Mouse (Mus musculus) midbrain, embryonic 14.5 days (tissue): ENCODE measurements at regions not wholly inside any gene's neighbourhood (a gene's known extent, or its start where the extent isn't known, plus 50 kb on each side); places are given as distances from the start of the nearest gene placed in this dataset.
"Not testable (repeated sequence)": the region's sequence is repeated elsewhere in the genome, so short reads cannot be mapped to it uniquely, and the experiment has no call there.

Experiments
- ATAC-seq: fragments of 200-750 bp; cut with Nextera tagmentation; 2 replicates; pipeline ENCODE4 v1.8.0; 2017; ENCODE audit warnings: moderate number of reproducible peaks, moderate library complexity; ENCODE audit not compliant: low FRiP score, low TSS enrichment
- DNase-seq: peaks from one replicate; pipeline ENCODE4 v3.0.0-alpha.2; 2015
- H3K27ac ChIP-seq: fragments of 300-500 bp; sonication (generic); replicated peaks from 2 replicates; pipeline ENCODE4 v1.5.1; 2014; ENCODE audit warnings: mild to moderate bottlenecking, low read depth, low read length, moderate library complexity
- H3K27me3 ChIP-seq: fragments of 300-500 bp; sonication (generic); 2 replicates; pipeline ENCODE4 v1.6.1; 2014; ENCODE audit warnings: low read length, control low read depth, mixed read lengths; ENCODE audit not compliant: control insufficient read depth, insufficient read depth
- H3K36me3 ChIP-seq: fragments of 300-500 bp; sonication (generic); 2 replicates; pipeline ENCODE4 v1.6.1; 2014; ENCODE audit warnings: low read length, control low read depth; ENCODE audit not compliant: control insufficient read depth, insufficient read depth
- H3K4me1 ChIP-seq: fragments of 300-500 bp; sonication (generic); 2 replicates; pipeline ENCODE4 v1.6.1; 2014; ENCODE audit warnings: mild to moderate bottlenecking, antibody characterized with exemption, low read length, control low read depth; ENCODE audit not compliant: control insufficient read depth, insufficient read depth
- H3K4me2 ChIP-seq: fragments of 300-500 bp; sonication (generic); 2 replicates; pipeline ENCODE4 v1.6.1; 2014; ENCODE audit warnings: mild to moderate bottlenecking, low read length, moderate library complexity
- H3K4me3 ChIP-seq: fragments of 300-500 bp; sonication (generic); replicated peaks from 2 replicates; pipeline ENCODE4 v1.5.1; 2014; ENCODE audit warnings: low read depth, low read length
- H3K9ac ChIP-seq: fragments of 300-500 bp; sonication (generic); replicated peaks from 2 replicates; pipeline ENCODE4 v1.6.1; 2014; ENCODE audit warnings: mild to moderate bottlenecking, low read length, moderate library complexity
- H3K9me3 ChIP-seq: fragments of 300-500 bp; sonication (generic); 2 replicates; pipeline ENCODE4 v1.6.1; 2016; ENCODE audit warnings: low read length, control low read depth, mixed read lengths; ENCODE audit not compliant: control insufficient read depth
- WGBS: fragments of 180-500 bp; shearing (Covaris S2); extraction: QIAGEN DNeasy Blood & Tissue Kit; methylation state at CpG from one replicate; pipeline ENCODE4 v1.1.7; 2014; 5-methylcytosine and 5-hydroxymethylcytosine counted together

- H3K4me2 ChIP-seq, ATAC-seq, H3K27ac ChIP-seq, H3K9me3 ChIP-seq, DNase-seq, H3K27me3 ChIP-seq, H3K4me1 ChIP-seq, H3K36me3 ChIP-seq, H3K4me3 ChIP-seq, H3K9ac ChIP-seq: not testable (repeated sequence)
- 90% methylated on average over 5 of the region's 5 CpGs for WGBS
These were observed 787.6 kb downstream of the Gm10283 start for GRCm38 (mm10) chr8:59715430-59715829.

- ATAC-seq, result no peak
- no peak overlapping the region for H3K4me3 ChIP-seq
- no peak overlapping the region for H3K27ac ChIP-seq
- 82% methylated on average over 6 of the region's 6 CpGs for WGBS
- H3K36me3 ChIP-seq, result no peaks in the 10 kb centered on the region
- no peak overlapping the region for H3K4me2 ChIP-seq
- H3K9ac ChIP-seq, result no peak overlapping the region
- no peaks in the 10 kb centered on the region for H3K9me3 ChIP-seq
- peak; percentile 2 for DNase-seq
- no peaks in the 10 kb centered on the region for H3K4me1 ChIP-seq
- H3K27me3 ChIP-seq, result no peaks in the 10 kb centered on the region
These were observed 791.5 kb upstream of the Galntl6 start for GRCm38 (mm10) chr8:59703947-59704346.
